Mouse (Mus musculus) MEL (cell line): ENCODE measurements around the gene 1700023F06Rik. TPM values are rescaled to one million over a fixed set of nuclear protein-coding genes. Genes with fewer than 3 reads are reported as not detected.

ENCODE experiments used
- DNase-seq: peaks from one replicate; pipeline ENCODE4 v3.0.0; 2011; ENCODE audit warnings: low read depth, low spot score
- H3K27ac ChIP-seq: 2 replicates; pipeline ENCODE4 v1.5.1; 2012; ENCODE audit warnings: low read depth, mild to moderate bottlenecking, control low read depth, low read length, moderate library complexity; ENCODE audit not compliant: control insufficient read depth
- H3K27me3 ChIP-seq, 2 experiments: fragments of 150-350 bp in 1 of 2; sonication (generic) in 1 of 2; 2 replicates each; pipeline ENCODE4 v1.6.1; 2012; ENCODE audit warnings: low read length in 2 of 2, mild to moderate bottlenecking in 2 of 2, improper control_type of control experiment in 1 of 2, moderate library complexity in 1 of 2; ENCODE audit not compliant: insufficient read depth in 2 of 2, control insufficient read depth in 1 of 2
- H3K36me3 ChIP-seq, 2 experiments: 2 replicates each; pipeline ENCODE4 v1.6.1; 2012 to 2014; ENCODE audit warnings: low read length in 2 of 2, improper control_type of control experiment in 1 of 2, inconsistent platforms in 1 of 2, mild to moderate bottlenecking in 1 of 2; ENCODE audit not compliant: insufficient read depth in 2 of 2, control insufficient read depth in 1 of 2
- H3K4me1 ChIP-seq, 2 experiments: fragments of 150-350 bp in 1 of 2; sonication (generic) in 1 of 2; 2 replicates each; pipeline ENCODE4 v1.6.1; 2012; ENCODE audit warnings: low read length in 2 of 2, improper control_type of control experiment in 1 of 2, mild to moderate bottlenecking in 1 of 2; ENCODE audit not compliant: insufficient read depth in 2 of 2, control insufficient read depth in 1 of 2
- H3K4me3 ChIP-seq, 2 experiments: fragments of 150-350 bp in 1 of 2; sonication (generic) in 1 of 2; 2 replicates each; pipeline ENCODE4 v1.5.1; 2012; ENCODE audit warnings: low read depth in 2 of 2, low read length in 2 of 2, mild to moderate bottlenecking in 2 of 2, moderate library complexity in 2 of 2, control low read depth in 1 of 2, improper control_type of control experiment in 1 of 2; ENCODE audit not compliant: control insufficient read depth in 1 of 2, insufficient read depth in 1 of 2
- H3K79me2 ChIP-seq: 2 replicates; pipeline ENCODE4 v1.6.1; 2012; ENCODE audit warnings: mild to moderate bottlenecking, low read length, moderate library complexity; ENCODE audit not compliant: control insufficient read depth, poor library complexity, insufficient read depth
- H3K9ac ChIP-seq: 2 replicates; pipeline ENCODE4 v1.6.1; 2012; ENCODE audit warnings: low read depth, mild to moderate bottlenecking, control low read depth, low read length, moderate library complexity; ENCODE audit not compliant: control insufficient read depth, poor library complexity, severe bottlenecking
- H3K9me3 ChIP-seq: fragments of 150-350 bp; sonication (generic); replicated peaks from 2 replicates; pipeline ENCODE4 v1.6.1; 2012; ENCODE audit warnings: mild to moderate bottlenecking, low read length, improper control_type of control experiment, moderate library complexity; ENCODE audit not compliant: insufficient read depth
- CHD1 ChIP-seq: IDR thresholded peaks from 2 replicates; pipeline ENCODE4 v1.6.1; 2012; ENCODE audit warnings: low read depth, mild to moderate bottlenecking, inconsistent platforms, low read length, improper control_type of control experiment
- CHD2 ChIP-seq: IDR thresholded peaks from 2 replicates; pipeline ENCODE4 v1.6.1; 2011; ENCODE audit warnings: low read length, improper control_type of control experiment
- CTCF ChIP-seq, 3 experiments: IDR thresholded peaks in 2 of 3; conservative IDR thresholded peaks in 1 of 3; 2 replicates each; pipeline ENCODE4 v1.5.1; 2011 to 2012; ENCODE audit warnings: low read length in 3 of 3, low read depth in 2 of 3, mild to moderate bottlenecking in 2 of 3, improper control_type of control experiment in 1 of 3, inconsistent platforms in 1 of 3, mixed read lengths in 1 of 3, moderate library complexity in 1 of 3; ENCODE audit not compliant: control insufficient read depth in 1 of 3, insufficient read depth in 1 of 3, poor library complexity in 1 of 3, severe bottlenecking in 1 of 3
- E2F4 ChIP-seq: IDR thresholded peaks from 2 replicates; pipeline ENCODE4 v1.6.1; 2011; ENCODE audit warnings: low read depth, low read length, improper control_type of control experiment, borderline replicate concordance
- GATA1 ChIP-seq: IDR thresholded peaks from 2 replicates; pipeline ENCODE4 v1.6.1; 2011; ENCODE audit warnings: low read depth, low read length, improper control_type of control experiment
- KAT2A ChIP-seq: conservative IDR thresholded peaks from 2 replicates; pipeline ENCODE4 v1.6.1; 2012; ENCODE audit warnings: low read depth, low read length, improper control_type of control experiment, inconsistent platforms
- MAX ChIP-seq: IDR thresholded peaks from 2 replicates; pipeline ENCODE4 v1.6.1; 2011; ENCODE audit warnings: low read length, improper control_type of control experiment
- MAZ ChIP-seq: IDR thresholded peaks from 2 replicates; pipeline ENCODE4 v1.6.1; 2012; ENCODE audit warnings: low read depth, mild to moderate bottlenecking, inconsistent platforms, low read length, improper control_type of control experiment
- MEF2A ChIP-seq: IDR thresholded peaks from 2 replicates; pipeline ENCODE4 v1.6.1; 2014; ENCODE audit warnings: low read depth, mild to moderate bottlenecking, inconsistent platforms, low read length, improper control_type of control experiment; ENCODE audit not compliant: poor library complexity, insufficient replicate concordance, severe bottlenecking; ENCODE audit errors: extremely low read depth
- MXI1 ChIP-seq: IDR thresholded peaks from 2 replicates; pipeline ENCODE4 v1.6.1; 2011; ENCODE audit warnings: mild to moderate bottlenecking, low read depth, low read length, improper control_type of control experiment
- MYB ChIP-seq: IDR thresholded peaks from 2 replicates; pipeline ENCODE4 v1.6.1; 2011; ENCODE audit warnings: mild to moderate bottlenecking, low read depth, low read length, improper control_type of control experiment
- NELFE ChIP-seq: IDR thresholded peaks from 2 replicates; pipeline ENCODE4 v1.6.1; 2011; ENCODE audit warnings: low read depth, low read length, improper control_type of control experiment
- NRF1 ChIP-seq: IDR thresholded peaks from 2 replicates; pipeline ENCODE4 v1.6.1; 2014; ENCODE audit warnings: low read depth, mild to moderate bottlenecking, inconsistent platforms, low read length, improper control_type of control experiment, moderate library complexity; ENCODE audit not compliant: poor library complexity, insufficient read depth, severe bottlenecking
- POLR2A ChIP-seq, 2 experiments: IDR thresholded peaks; 2 replicates each; pipeline ENCODE4 v1.6.1; 2011 to 2012; ENCODE audit warnings: low read length in 2 of 2, mild to moderate bottlenecking in 2 of 2, control low read depth in 1 of 2, improper control_type of control experiment in 1 of 2, low read depth in 1 of 2, moderate library complexity in 1 of 2; ENCODE audit not compliant: control insufficient read depth in 1 of 2, insufficient read depth in 1 of 2, poor library complexity in 1 of 2
- POLR2AphosphoS5 ChIP-seq: IDR thresholded peaks from 2 replicates; pipeline ENCODE4 v1.6.1; 2012; ENCODE audit warnings: low read depth, borderline replicate concordance, mild to moderate bottlenecking, inconsistent platforms, low read length, moderate library complexity, mixed read lengths
- RAD21 ChIP-seq: IDR thresholded peaks from 2 replicates; pipeline ENCODE4 v1.6.1; 2011; ENCODE audit warnings: mild to moderate bottlenecking, low read depth, low read length, improper control_type of control experiment
- RCOR1 ChIP-seq: IDR thresholded peaks from 2 replicates; pipeline ENCODE4 v1.6.1; 2012; ENCODE audit warnings: low read depth, mild to moderate bottlenecking, inconsistent platforms, low read length, improper control_type of control experiment
- TAL1 ChIP-seq: IDR thresholded peaks from 2 replicates; pipeline ENCODE4 v1.6.1; 2012; ENCODE audit warnings: mild to moderate bottlenecking, inconsistent platforms, low read length, moderate library complexity, mixed read lengths
- TBP ChIP-seq: IDR thresholded peaks from 2 replicates; pipeline ENCODE4 v1.8.0; 2011; ENCODE audit warnings: low read depth, low read length, improper control_type of control experiment
- USF1 ChIP-seq: IDR thresholded peaks from 2 replicates; pipeline ENCODE4 v1.6.1; 2014; ENCODE audit warnings: low read depth, mild to moderate bottlenecking, inconsistent platforms, low read length, improper control_type of control experiment, moderate library complexity
- ZC3H11A ChIP-seq: IDR thresholded peaks from 2 replicates; pipeline ENCODE4 v1.6.1; 2012; ENCODE audit warnings: low read depth, mild to moderate bottlenecking, inconsistent platforms, low read length, improper control_type of control experiment
- ZKSCAN1 ChIP-seq: IDR thresholded peaks from 2 replicates; pipeline ENCODE4 v1.6.1; 2012; ENCODE audit warnings: low read depth, mild to moderate bottlenecking, inconsistent platforms, low read length, improper control_type of control experiment, moderate library complexity
- ZMIZ1 ChIP-seq: IDR thresholded peaks from 2 replicates; pipeline ENCODE4 v1.6.1; 2012; ENCODE audit warnings: low read depth, mild to moderate bottlenecking, inconsistent platforms, low read length, improper control_type of control experiment, moderate library complexity
- ZNF384 ChIP-seq: IDR thresholded peaks from 2 replicates; pipeline ENCODE4 v1.6.1; 2012; ENCODE audit warnings: low read depth, mild to moderate bottlenecking, inconsistent platforms, low read length, improper control_type of control experiment
- polyA plus RNA-seq, 2 experiments: library from polyadenylated mRNA; stranded (reverse) in 1 of 2; unstranded in 1 of 2; fragments of >175 nt in 1 of 2; fragments of >200 nt in 1 of 2; gene quantifications; 2 replicates each; pipeline versions ENCODE4 v1.2.1 to v1.2.4; 2012; ENCODE audit warnings: low replicate concordance in 2 of 2, low read depth in 1 of 2; ENCODE audit not compliant: insufficient read length in 2 of 2, insufficient read depth in 1 of 2, missing spikeins in 1 of 2
- total RNA-seq: library from RNA; depleted of rRNA; stranded (reverse); fragments of 300-350 nt; gene quantifications from 2 replicates; pipeline ENCODE4 v1.2.3, GENCODE M21; 2012

Gene 1700023F06Rik
- total and polyA plus RNA-seq, 3 experiments = not detected

GRCm38 (mm10) chr11:103210291-103210690 is 1.9 kb upstream of the 1700023F06Rik start:
- Histone ChIP-seq H3K36me3 (peaks cover 0 to 4% of the 10 kb centered on the region in 2 experiments; a peak in 1 of 4 replicates), H3K4me1 (no peaks in the 10 kb centered on the region; a peak in 1 of 4 replicates), H3K4me3 (no peak overlapping the region)
- peak; percentile 29 for DNase-seq
- no peak for TF ChIP-seq MAX
- TF ChIP-seq CHD1 = no peak
- TF ChIP-seq MYB = no peak
- no peak for TF ChIP-seq MEF2A
- TF ChIP-seq RCOR1 = no peak
- TF ChIP-seq USF1 = no peak
- TF ChIP-seq ZMIZ1 = no peak
- no peak for TF ChIP-seq NELFE
- no peak for TF ChIP-seq POLR2AphosphoS5
- no peak for TF ChIP-seq GATA1
- no peak for TF ChIP-seq ZC3H11A
- no peak for TF ChIP-seq TBP
- no peak for TF ChIP-seq RAD21
- no peak for TF ChIP-seq ZKSCAN1
- no peak for TF ChIP-seq MXI1
- TF ChIP-seq, all 39 proteins: peak for 0
- Histone ChIP-seq H3K27me3 (peaks cover 0 to 3% of the 10 kb centered on the region in 2 experiments; a peak in 1 of 4 replicates), H3K79me2 (no peaks in the 10 kb centered on the region), H3K9ac (no peak overlapping the region), H3K9me3 (no peaks in the 10 kb centered on the region), H3K27ac (no peak overlapping the region)

- Histone ChIP-seq H3K9me3 (no peaks in the 10 kb centered on the region), H3K4me1 (no peaks in the 10 kb centered on the region), H3K9ac (no peak overlapping the region), H3K4me3 (no peak overlapping the region), H3K36me3 (no peaks in the 10 kb centered on the region), H3K79me2 (no peaks in the 10 kb centered on the region), H3K27ac (no peak overlapping the region), H3K27me3 (peaks cover 0 to 3% of the 10 kb centered on the region in 2 experiments; a peak in 2 of 4 replicates)
- TF ChIP-seq MYB = no peak
- TF ChIP-seq ZNF384 = peak; percentile 41; the same call in 1 of the 2 replicates
- no peak for DNase-seq
Observed at GRCm38 (mm10) chr11:103206203-103206602, 2.2 kb downstream of the 1700023F06Rik start.

- Histone ChIP-seq H3K79me2 (no peaks in the 10 kb centered on the region), H3K36me3 (no peaks in the 10 kb centered on the region), H3K9ac (no peak overlapping the region), H3K4me3 (no peak overlapping the region), H3K27me3 (peaks cover 0 to 3% of the 10 kb centered on the region in 2 experiments; a peak in 2 of 4 replicates), H3K9me3 (no peaks in the 10 kb centered on the region), H3K4me1 (no peaks in the 10 kb centered on the region), H3K27ac (no peak overlapping the region)
- DNase-seq = no peak
- TF ChIP-seq USF1 = no peak
- TF ChIP-seq CHD2 = no peak
- no peak for TF ChIP-seq TBP
- no peak for TF ChIP-seq POLR2A (IDR thresholded peaks at IDR 0.05; ENCODE audit: control insufficient read depth in 1 of 2, insufficient read depth in 1 of 2, low read depth in 1 of 2, low read length in 2 of 2, poor library complexity in 1 of 2)
- no peak for TF ChIP-seq CTCF (IDR thresholded peaks at IDR 0.05 in 2 of 3, conservative IDR thresholded peaks at IDR 0.05 in 1 of 3; ENCODE audit: control insufficient read depth in 1 of 3, insufficient read depth in 1 of 3, low read depth in 2 of 3, low read length in 3 of 3, poor library complexity in 1 of 3, severe bottlenecking in 1 of 3)
- TF ChIP-seq MAX = no peak
- no peak for TF ChIP-seq KAT2A
- no peak for TF ChIP-seq E2F4
- TF ChIP-seq MAZ = no peak
- TF ChIP-seq CHD1 = no peak
- TF ChIP-seq TAL1 = no peak
- TF ChIP-seq NRF1 = no peak
Observed at GRCm38 (mm10) chr11:103202376-103202775, 6.0 kb downstream of the 1700023F06Rik start.
